Mouse (Mus musculus) liver, embryonic 11.5 days (tissue): ENCODE results near the gene Arl8a. TPM values are rescaled to one million over a fixed set of nuclear protein-coding genes. Genes with fewer than 3 reads are reported as not detected.

Source experiments
- ATAC-seq: fragments of 200-750 bp; cut with Nextera tagmentation; replicated peaks from 2 replicates; pipeline ENCODE4 v1.8.0; 2017; ENCODE audit warnings: moderate number of reproducible peaks, mild to moderate bottlenecking, moderate TSS enrichment, moderate library complexity; ENCODE audit not compliant: low FRiP score
- DNase-seq: peaks from one replicate; pipeline ENCODE4 v3.0.0-alpha.2; 2017; ENCODE audit warnings: low spot score
- H3K27ac ChIP-seq: fragments of 300-500 bp; sonication (generic); 2 replicates; pipeline ENCODE4 v1.5.1; 2014; ENCODE audit warnings: mild to moderate bottlenecking, low read depth, low read length, control low read depth
- H3K27me3 ChIP-seq: fragments of 300-500 bp; sonication (generic); replicated peaks from 2 replicates; pipeline ENCODE4 v1.6.1; 2014; ENCODE audit warnings: low read length, mixed read lengths; ENCODE audit not compliant: control insufficient read depth, insufficient read depth
- H3K36me3 ChIP-seq: fragments of 300-500 bp; sonication (generic); 2 replicates; pipeline ENCODE4 v1.6.1; 2014; ENCODE audit warnings: mild to moderate bottlenecking, low read length, moderate library complexity, mixed read lengths; ENCODE audit not compliant: control insufficient read depth, insufficient read depth
- H3K4me1 ChIP-seq: fragments of 300-500 bp; sonication (generic); replicated peaks from 2 replicates; pipeline ENCODE4 v1.6.1; 2014; ENCODE audit warnings: low read length, mixed read lengths; ENCODE audit not compliant: control insufficient read depth, insufficient read depth
- H3K4me2 ChIP-seq: fragments of 300-500 bp; sonication (generic); 2 replicates; pipeline ENCODE4 v1.6.1; 2014; ENCODE audit warnings: mild to moderate bottlenecking, control low read depth, moderate library complexity
- H3K4me3 ChIP-seq: fragments of 300-500 bp; sonication (generic); 2 replicates; pipeline ENCODE4 v1.5.1; 2014; ENCODE audit warnings: low read depth, low read length, control low read depth
- H3K9ac ChIP-seq: fragments of 300-500 bp; sonication (generic); 2 replicates; pipeline ENCODE4 v1.6.1; 2014; ENCODE audit warnings: low read depth, low read length, control low read depth
- H3K9me3 ChIP-seq: fragments of 300-500 bp; sonication (generic); 2 replicates; pipeline ENCODE4 v1.6.1; 2016; ENCODE audit warnings: low read length, inconsistent platforms, mixed read lengths; ENCODE audit not compliant: control insufficient read depth
- WGBS: fragments of 180-500 bp; shearing (Covaris S2); extraction: QIAGEN DNeasy Blood & Tissue Kit; methylation state at CpG from one replicate; pipeline ENCODE4 v1.1.7; 2014; 5-methylcytosine and 5-hydroxymethylcytosine counted together
- polyA plus RNA-seq: library from polyadenylated mRNA; unstranded; fragments of >200 nt; fragmentation: Nextera tagmentation; extraction: Ambion mirVana; gene quantifications from 2 replicates; pipeline ENCODE4 v1.2.1, GENCODE M21; 2014

Gene Arl8a
- polyA plus RNA-seq, 1 experiment from 2014 or later: 28.7 TPM

GRCm38 (mm10) chr1:135142452-135142851, 4.2 kb upstream of the Arl8a start:
- peaks cover 7% of the 10 kb centered on the region; the same call in 1 of the 2 replicates for H3K36me3 ChIP-seq
- DNase-seq (no peak), ATAC-seq (no peak)
- WGBS: 78% methylated on average over 2 of the region's 2 CpGs
- no peak overlapping the region for H3K4me3 ChIP-seq
- H3K9me3 ChIP-seq: no peaks in the 10 kb centered on the region
- no peak overlapping the region for H3K9ac ChIP-seq
- H3K4me1 ChIP-seq: peaks cover 8% of the 10 kb centered on the region
- no peak overlapping the region for H3K27ac ChIP-seq
- H3K27me3 ChIP-seq: no peaks in the 10 kb centered on the region; the same call in 1 of the 2 replicates
- H3K4me2 ChIP-seq: no peak overlapping the region

GRCm38 (mm10) chr1:135143940-135144339, 2.7 kb upstream of the Arl8a start:
- no peak overlapping the region for H3K4me3 ChIP-seq
- no peak overlapping the region for H3K9ac ChIP-seq
- no peak overlapping the region for H3K4me2 ChIP-seq
- no peak overlapping the region for H3K27ac ChIP-seq
- ATAC-seq (no peak), DNase-seq (no peak)
- peaks cover 17% of the 10 kb centered on the region for H3K4me1 ChIP-seq
- H3K9me3 ChIP-seq: no peaks in the 10 kb centered on the region
- 84% methylated on average over 2 of the region's 2 CpGs for WGBS
- no peaks in the 10 kb centered on the region; the same call in 1 of the 2 replicates for H3K27me3 ChIP-seq
- H3K36me3 ChIP-seq: peaks cover 7% of the 10 kb centered on the region; the same call in 1 of the 2 replicates

- H3K4me2 ChIP-seq: peak overlapping the region; percentile 95
- no peaks in the 10 kb centered on the region for H3K9me3 ChIP-seq
- H3K4me1 ChIP-seq: peaks cover 17% of the 10 kb centered on the region
- DNase-seq (peak; percentile 80), ATAC-seq (peak; percentile 65)
- WGBS: under 1% methylated on average over 69 of the region's 69 CpGs
- no peaks in the 10 kb centered on the region; the same call in 1 of the 2 replicates for H3K27me3 ChIP-seq
- peak overlapping the region; percentile 91 for H3K9ac ChIP-seq
- H3K4me3 ChIP-seq: peak overlapping the region; percentile 89
- peak overlapping the region; percentile 84 for H3K27ac ChIP-seq
- H3K36me3 ChIP-seq: peaks cover 4% of the 10 kb centered on the region; the same call in 1 of the 2 replicates
Measured at GRCm38 (mm10) chr1:135146946-135147701, 500 bp downstream of the Arl8a start.

GRCm38 (mm10) chr1:135147702-135148058, 1.1 kb downstream of the Arl8a start:
- Histone ChIP-seq H3K27me3 (no peaks in the 10 kb centered on the region; the same call in 1 of the 2 replicates), H3K9ac (peak overlapping the region; percentile 91), H3K4me2 (peak overlapping the region; percentile 95), H3K27ac (peak overlapping the region; percentile 84; the same call in 1 of the 2 replicates), H3K9me3 (no peaks in the 10 kb centered on the region), H3K4me1 (peaks cover 17% of the 10 kb centered on the region), H3K4me3 (peak overlapping the region; percentile 89), H3K36me3 (peaks cover 4% of the 10 kb centered on the region; the same call in 1 of the 2 replicates)
- ATAC-seq: no peak; the same call in 1 of the 2 replicates
- no peak for DNase-seq
- 7% methylated on average over 7 of the region's 7 CpGs for WGBS

GRCm38 (mm10) chr1:135148476-135148875, 1.9 kb downstream of the Arl8a start:
- no peak for DNase-seq
- 81% methylated on average over 4 of the region's 4 CpGs for WGBS
- H3K4me2 ChIP-seq: peak overlapping the region; percentile 95
- ATAC-seq: no peak
- H3K9ac ChIP-seq: no peak overlapping the region; the same call in 1 of the 2 replicates
- H3K4me1 ChIP-seq: peaks cover 17% of the 10 kb centered on the region
- H3K4me3 ChIP-seq: peak overlapping the region; percentile 89
- H3K27me3 ChIP-seq: no peaks in the 10 kb centered on the region; the same call in 1 of the 2 replicates
- H3K27ac ChIP-seq: no peak overlapping the region
- no peaks in the 10 kb centered on the region for H3K9me3 ChIP-seq
- H3K36me3 ChIP-seq: peaks cover 4% of the 10 kb centered on the region; the same call in 1 of the 2 replicates

- ATAC-seq (no peak), DNase-seq (no peak)
- WGBS: 76% methylated on average over 5 of the region's 5 CpGs
- peaks cover 17% of the 10 kb centered on the region for H3K4me1 ChIP-seq
- no peaks in the 10 kb centered on the region; the same call in 1 of the 2 replicates for H3K27me3 ChIP-seq
- H3K9me3 ChIP-seq: no peaks in the 10 kb centered on the region
- H3K4me3 ChIP-seq: no peak overlapping the region
- no peaks in the 10 kb centered on the region; the same call in 1 of the 2 replicates for H3K36me3 ChIP-seq
- no peak overlapping the region for H3K4me2 ChIP-seq
- 0 out of 2 replicates have a peak overlapping the region, but pooled peaks have one; percentile 5 for H3K27ac ChIP-seq
- no peak overlapping the region for H3K9ac ChIP-seq
Measured at GRCm38 (mm10) chr1:135148996-135149395, 2.4 kb downstream of the Arl8a start.

- Histone ChIP-seq H3K27ac (no peak overlapping the region), H3K36me3 (peaks cover 2% of the 10 kb centered on the region; the same call in 1 of the 2 replicates), H3K27me3 (no peaks in the 10 kb centered on the region), H3K4me1 (peaks cover 6% of the 10 kb centered on the region), H3K4me2 (peak overlapping the region; percentile 47), H3K9me3 (no peaks in the 10 kb centered on the region), H3K9ac (no peak overlapping the region), H3K4me3 (no peak overlapping the region)
- DNase-seq (no peak), ATAC-seq (no peak)
- 49% methylated on average over 13 of the region's 13 CpGs for WGBS
Measured at GRCm38 (mm10) chr1:135154011-135154410, 7.4 kb downstream of the Arl8a start.

- Histone ChIP-seq H3K9me3 (no peaks in the 10 kb centered on the region), H3K4me2 (peak overlapping the region; percentile 47), H3K36me3 (peaks cover 2% of the 10 kb centered on the region; the same call in 1 of the 2 replicates), H3K9ac (no peak overlapping the region), H3K27ac (peak overlapping the region; percentile 43; the same call in 1 of the 2 replicates), H3K4me3 (no peak overlapping the region), H3K27me3 (no peaks in the 10 kb centered on the region), H3K4me1 (peaks cover 6% of the 10 kb centered on the region)
- 18% methylated on average over 14 of the region's 14 CpGs for WGBS
- peak; percentile 73 for ATAC-seq
- peak; percentile 62 for DNase-seq
Measured at GRCm38 (mm10) chr1:135154411-135154959, 7.9 kb downstream of the Arl8a start.
